Mouse (Mus musculus) B cell, adult 62 days (primary cell): Measurements from ENCODE around the gene Lyrm2. TPM values are rescaled to one million over a fixed set of nuclear protein-coding genes. Genes with fewer than 3 reads are reported as not detected.

Source experiments
- total RNA-seq: library from RNA; stranded (reverse); gene quantifications from 4 replicates; pipeline ENCODE4 v1.2.4, GENCODE M21; 2023

Gene Lyrm2
- 19.7 to 21.8 TPM (median 20.7 TPM) in 4 replicates for total RNA-seq

DNA sequence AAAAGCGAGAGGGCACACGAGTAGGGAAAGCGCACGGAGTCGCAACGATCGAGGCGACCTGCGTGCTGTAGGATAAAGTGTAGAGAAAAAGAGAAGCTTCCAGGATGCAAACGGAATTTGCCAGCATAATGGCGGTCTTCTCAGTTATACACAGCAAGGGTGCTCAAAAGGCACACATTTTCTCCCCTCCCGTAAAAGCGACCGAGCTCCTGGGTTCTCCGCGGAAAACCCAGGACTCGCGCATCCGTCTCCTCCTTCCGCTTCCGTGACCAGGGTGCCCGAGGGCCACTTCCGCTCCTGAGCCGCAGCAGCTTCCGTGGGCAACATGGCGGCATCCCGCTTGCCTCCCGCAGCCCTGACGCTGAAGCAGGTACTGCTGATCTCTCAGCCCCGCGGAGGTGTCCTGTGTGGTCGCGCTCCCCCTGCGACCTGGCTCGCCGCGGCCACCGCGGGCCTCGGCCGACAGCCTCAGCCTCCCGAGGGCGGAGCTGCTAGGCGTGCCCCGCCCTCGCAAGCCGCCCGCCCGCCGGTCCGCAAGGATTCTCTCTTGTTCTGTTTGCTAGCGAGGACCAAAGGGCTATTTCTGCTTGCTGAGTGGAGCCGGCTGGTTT lies at the start of gene Lyrm2:
Gene Lyrm2, plus strand, starts transcription at position 288 of the 611 bp plus-strand sequence.

Other genes with a start within 250 kb of the Lyrm2 start
- not detected in 4 replicates for gene Gja10, start 197.5 kb upstream of the Lyrm2 start, total RNA-seq
- gene Casp8ap2, start 184.8 kb upstream of the Lyrm2 start, total RNA-seq = 16.0 to 20.5 TPM (median 19.3 TPM) in 4 replicates
- gene Mdn1, start 143.1 kb upstream of the Lyrm2 start, total RNA-seq = 81.5 to 99.1 TPM (median 93.0 TPM) in 4 replicates
- 0.63 to 1.6 TPM (median 0.72 TPM) in 4 replicates for gene Ankrd6, start 150.6 kb downstream of the Lyrm2 start, total RNA-seq
- gene Rragd, start 182.8 kb downstream of the Lyrm2 start, total RNA-seq = 3.2 to 4.5 TPM (median 4.0 TPM) in 4 replicates
- 90.3 to 104 TPM (median 99.5 TPM) in 4 replicates for gene Ube2j1, start 231.2 kb downstream of the Lyrm2 start, total RNA-seq